Mouse (Mus musculus): Measurements from ENCODE around the gene Pla2g6.

Pla2g6 gene

GRCm38 (mm10) chr15:79350866-79351265 is 22.7 kb upstream of the Pla2g6 start:
- DNase-seq (ENCODE audit: low read depth, low spot score), result no peak

- DNase-seq (ENCODE audit: low read depth, low spot score), result no peak
Observed at GRCm38 (mm10) chr15:79348651-79349050, 20.5 kb upstream of the Pla2g6 start.

- DNase-seq (ENCODE audit: low read depth, low spot score), result peak; percentile 36
Observed at GRCm38 (mm10) chr15:79347845-79348506, 19.8 kb upstream of the Pla2g6 start.

GRCm38 (mm10) chr15:79347165-79347844 is 19.1 kb upstream of the Pla2g6 start:
- peak; percentile 33 for DNase-seq (ENCODE audit: low read depth, low spot score)

GRCm38 (mm10) chr15:79346051-79346793 is 18.0 kb upstream of the Pla2g6 start, which contains the start of gene Maff:
Gene Maff (plus strand): TSS chr15:79346621.
- DNase-seq (ENCODE audit: low read depth, low spot score), result no peak

GRCm38 (mm10) chr15:79344627-79345026 is 16.4 kb upstream of the Pla2g6 start:
- DNase-seq (ENCODE audit: low read depth, low spot score), result no peak

GRCm38 (mm10) chr15:79342641-79343337 is 14.6 kb upstream of the Pla2g6 start:
- no peak for DNase-seq (ENCODE audit: low read depth, low spot score)

- DNase-seq (ENCODE audit: low read depth, low spot score), result no peak
Observed at GRCm38 (mm10) chr15:79338978-79339377, 10.8 kb upstream of the Pla2g6 start.

- no peak for DNase-seq (ENCODE audit: low read depth, low spot score)
Observed at GRCm38 (mm10) chr15:79335061-79335655, 7.0 kb upstream of the Pla2g6 start.

GRCm38 (mm10) chr15:79333409-79333808 is 5.2 kb upstream of the Pla2g6 start:
- peak; percentile 61 for DNase-seq (ENCODE audit: low read depth, low spot score)

- no peak for DNase-seq (ENCODE audit: low read depth, low spot score)
Observed at GRCm38 (mm10) chr15:79330521-79330920, 2.3 kb upstream of the Pla2g6 start.

- DNase-seq (ENCODE audit: low read depth, low spot score), result no peak
Observed at GRCm38 (mm10) chr15:79329979-79330363, 1.8 kb upstream of the Pla2g6 start.

GRCm38 (mm10) chr15:79329346-79329978 is 1.3 kb upstream of the Pla2g6 start:
- DNase-seq (ENCODE audit: low read depth, low spot score), result no peak

- DNase-seq (ENCODE audit: low read depth, low spot score), result peak; percentile 17
Observed at GRCm38 (mm10) chr15:79328939-79329275, 717 bp upstream of the Pla2g6 start.

GRCm38 (mm10) chr15:79326971-79327961 is 924 bp downstream of the Pla2g6 start:
- peak; percentile 50 for DNase-seq (ENCODE audit: low read depth, low spot score)

- DNase-seq (ENCODE audit: low read depth, low spot score), result no peak
Observed at GRCm38 (mm10) chr15:79326264-79326663, 1.9 kb downstream of the Pla2g6 start.

GRCm38 (mm10) chr15:79325742-79326141 is 2.4 kb downstream of the Pla2g6 start:
- DNase-seq (ENCODE audit: low read depth, low spot score), result no peak

GRCm38 (mm10) chr15:79324373-79324772 is 3.8 kb downstream of the Pla2g6 start:
- DNase-seq (ENCODE audit: low read depth, low spot score), result no peak

GRCm38 (mm10) chr15:79323791-79324155 is 4.4 kb downstream of the Pla2g6 start:
- DNase-seq (ENCODE audit: low read depth, low spot score), result no peak

All from c-Kit-negative CD71-positive TER-119-positive erythroid progenitor cells, embryonic 14.5 days (primary cell).